Comparison of ENCODE assay signal across 9 mouse cellular contexts in genomic region chr9:92890063-92890462, GRCm38 (mm10).
"Had no signal": no experiment of that assay in that cellular context is flagged by ENCODE, and none has a peak within 500 bp of the region (broad histone marks: within the 10 kb centered on the region; RNA-seq: fewer than 3 reads in every experiment).

No protein-coding gene starts in this region.

- ATAC-seq: liver, embryonic 12.5 days; midbrain, embryonic 15.5 days had no signal

- H3K4me1 ChIP-seq: kidney, embryonic 15.5 days; limb, embryonic 15.5 days; liver, embryonic 12.5 days; midbrain, embryonic 15.5 days had no signal

- H3K4me3 ChIP-seq: kidney, embryonic 15.5 days; limb, embryonic 15.5 days; liver, embryonic 12.5 days; midbrain, embryonic 15.5 days had no signal

- H3K36me3 ChIP-seq: kidney, embryonic 15.5 days; limb, embryonic 15.5 days; liver, embryonic 12.5 days; midbrain, embryonic 15.5 days had no signal

- H3K4me2 ChIP-seq: kidney, embryonic 15.5 days; limb, embryonic 15.5 days; liver, embryonic 12.5 days; midbrain, embryonic 15.5 days had no signal

- H3K27me3 ChIP-seq: kidney, embryonic 15.5 days; limb, embryonic 15.5 days; liver, embryonic 12.5 days; midbrain, embryonic 15.5 days had no signal

- H3K9me3 ChIP-seq: kidney, embryonic 15.5 days; limb, embryonic 15.5 days; liver, embryonic 12.5 days; midbrain, embryonic 15.5 days had no signal

- H3K27ac ChIP-seq: kidney, embryonic 15.5 days; limb, embryonic 15.5 days; liver, embryonic 12.5 days; midbrain, embryonic 15.5 days had no signal

- H3K9ac ChIP-seq: kidney, embryonic 15.5 days; limb, embryonic 15.5 days; liver, embryonic 12.5 days; midbrain, embryonic 15.5 days had no signal

- DNase-seq: kidney, adult 2 months; kidney, postnatal 25 days; lung, postnatal 36 days; thymus, adult 18-20 months; thymus, postnatal 14 days had no signal
